Mouse (Mus musculus) thymus, postnatal 25 days (tissue): Measurements from ENCODE around the gene Ttn.
"Not testable (repeated sequence)": the region's sequence is repeated elsewhere in the genome, so short reads cannot be mapped to it uniquely, and the experiment has no call there.

Source experiments
- DNase-seq: peaks from one replicate; pipeline ENCODE4 v3.0.0; 2022

Gene Ttn

DNA sequence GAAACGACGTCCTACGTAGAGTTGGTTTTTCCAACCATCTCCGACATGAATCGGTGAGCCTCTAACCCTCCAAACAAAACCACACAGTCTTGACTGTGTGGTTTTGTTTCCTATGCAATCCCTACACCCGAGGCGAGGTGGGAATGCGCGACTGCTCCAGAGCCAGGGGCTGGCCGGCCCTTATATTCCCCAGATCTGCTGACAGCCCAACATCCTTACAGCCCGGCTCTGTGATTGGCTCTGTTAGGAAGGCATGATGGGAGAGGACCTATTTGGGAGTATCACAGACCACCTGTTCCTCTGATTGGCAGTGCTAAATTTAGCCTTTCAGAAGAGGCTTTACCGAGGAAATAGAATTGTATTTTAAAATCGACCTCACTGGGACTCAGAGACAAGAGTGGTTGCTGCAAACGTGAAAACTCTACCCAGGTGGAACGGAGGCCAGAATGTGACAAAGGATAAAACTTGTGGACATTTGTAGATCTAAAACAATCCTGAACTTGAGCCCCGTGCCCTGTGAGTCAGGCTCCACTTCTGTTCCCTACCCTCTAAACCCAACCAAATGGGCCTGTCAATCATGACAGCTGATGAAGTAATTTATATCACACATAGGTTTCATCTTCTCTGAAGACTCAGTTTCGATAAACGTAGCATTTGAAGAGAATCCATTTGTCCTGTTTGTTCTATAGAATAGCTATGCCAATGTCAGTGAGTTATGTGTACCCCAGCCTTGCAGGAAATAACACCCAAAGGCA is at the start of gene Ttn:
Ttn (minus strand) TSS at position 157 of the 755 bp plus-strand sequence.
- DNase-seq: no peak

DNA sequence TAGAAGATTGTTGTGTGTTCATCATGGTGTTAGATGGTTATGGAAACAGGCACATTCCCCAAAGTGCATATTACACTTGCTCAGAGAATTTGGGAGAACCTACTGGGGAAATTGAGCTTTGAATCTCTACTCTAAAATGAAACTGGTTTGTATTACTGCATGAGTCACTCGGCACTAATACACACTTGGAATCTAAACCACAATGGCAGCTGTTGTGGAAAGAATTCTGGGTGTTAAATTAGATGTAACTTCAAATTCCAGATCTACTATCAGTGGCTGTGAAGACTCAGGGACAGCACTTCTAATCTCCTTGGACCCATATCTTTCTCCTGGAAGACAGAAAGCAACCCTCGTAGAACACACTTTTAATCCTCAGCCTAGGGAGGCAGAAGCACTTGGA is 38.3 kb upstream of the Ttn start:
- no peak for DNase-seq

DNA sequence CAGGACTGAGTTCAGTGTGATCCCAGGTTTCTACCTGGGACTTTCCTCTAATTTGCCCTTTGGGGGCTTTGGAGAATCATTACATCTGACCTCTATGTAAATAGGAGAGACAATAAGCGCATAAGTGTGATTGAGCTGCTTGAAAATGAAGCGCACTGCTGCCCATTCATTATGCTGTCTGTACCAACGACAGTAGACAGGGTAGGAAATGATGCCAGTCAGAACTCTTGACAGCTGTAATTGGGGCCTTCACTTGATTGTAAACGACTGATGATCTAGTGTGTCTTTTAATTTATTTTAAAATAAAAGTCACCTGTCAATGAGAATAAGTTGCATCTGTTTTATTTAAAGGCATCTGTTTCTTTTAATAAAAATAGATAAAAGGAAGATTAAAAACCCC is 35.4 kb upstream of the Ttn start:
- DNase-seq: no peak

DNA sequence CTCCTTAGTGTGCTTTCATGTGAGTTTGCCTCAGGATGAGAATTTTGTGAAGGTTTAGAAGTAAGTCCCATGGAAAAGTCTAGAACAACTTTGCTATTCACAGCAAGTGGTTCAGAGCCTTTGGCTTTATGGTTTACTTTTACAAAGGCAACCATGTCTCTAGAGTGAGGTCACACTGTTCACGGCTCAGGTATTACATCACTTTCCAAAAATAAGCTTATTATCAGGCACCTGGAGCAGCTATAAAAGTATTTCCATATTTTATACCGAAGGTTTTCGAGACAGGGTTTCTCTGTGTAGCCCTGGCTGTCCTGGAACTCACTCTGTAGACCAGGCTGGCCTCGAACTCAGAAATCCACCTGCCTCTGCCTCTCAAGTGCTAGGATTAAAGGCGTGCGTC is 31.1 kb upstream of the Ttn start:
- not testable (repeated sequence) for DNase-seq

DNA sequence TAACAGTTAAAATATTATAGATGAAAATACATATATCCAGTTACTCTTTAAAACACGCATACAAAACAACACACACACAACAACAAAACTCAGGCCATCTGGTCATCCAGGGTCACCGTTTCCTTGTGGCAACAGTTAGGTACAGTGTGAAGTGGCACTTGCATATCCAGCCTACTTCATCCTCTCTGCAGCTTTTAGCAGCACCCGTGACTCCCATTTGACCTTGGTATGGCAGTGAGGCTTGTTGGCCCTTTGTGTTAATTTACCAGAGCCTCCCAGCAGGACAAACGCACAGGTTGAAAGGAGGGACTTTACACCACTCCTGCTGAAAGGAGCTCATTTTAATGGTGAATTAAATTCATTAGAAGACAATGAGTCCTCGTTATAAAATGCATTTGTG is 29.6 kb upstream of the Ttn start:
- DNase-seq: no peak

DNA sequence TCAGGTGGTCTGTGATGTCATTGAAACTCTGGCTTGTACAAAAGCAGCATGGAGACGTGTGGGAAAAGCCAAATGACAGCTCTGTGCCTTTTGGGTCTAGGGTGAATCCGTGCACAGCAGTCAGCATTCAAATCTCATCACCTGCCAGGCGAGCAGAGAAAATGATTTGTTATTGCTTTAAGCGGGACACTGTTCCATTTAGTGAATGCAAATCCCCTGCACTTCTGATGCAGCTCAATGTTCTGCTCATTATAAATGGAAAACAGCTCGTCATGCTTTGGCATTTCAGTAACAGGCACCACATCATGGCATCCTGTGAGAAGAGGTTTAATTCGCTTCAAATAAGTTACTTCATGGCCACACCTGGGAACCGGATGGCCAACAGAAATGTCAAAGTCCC is 24.7 kb upstream of the Ttn start:
- no peak for DNase-seq

DNA sequence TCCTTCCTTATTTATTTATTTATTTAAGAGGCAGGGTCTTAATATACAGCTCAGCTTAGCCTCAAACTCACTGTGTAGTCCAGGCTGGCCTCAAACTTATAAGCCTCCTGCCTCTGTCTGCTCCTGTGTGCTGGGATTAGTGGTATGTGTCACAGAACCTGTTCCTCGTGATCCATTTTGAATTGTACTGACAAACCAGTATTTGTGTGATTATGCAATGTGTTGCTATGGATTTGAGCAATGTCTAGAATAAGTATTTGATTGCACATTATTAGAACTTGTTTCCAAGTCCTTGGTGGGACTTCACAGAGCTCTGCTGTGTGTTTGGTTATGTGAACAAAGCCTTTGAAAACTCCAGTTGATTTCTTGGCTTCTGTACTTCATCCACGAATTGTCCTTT is 20.8 kb upstream of the Ttn start:
- DNase-seq: no peak

DNA sequence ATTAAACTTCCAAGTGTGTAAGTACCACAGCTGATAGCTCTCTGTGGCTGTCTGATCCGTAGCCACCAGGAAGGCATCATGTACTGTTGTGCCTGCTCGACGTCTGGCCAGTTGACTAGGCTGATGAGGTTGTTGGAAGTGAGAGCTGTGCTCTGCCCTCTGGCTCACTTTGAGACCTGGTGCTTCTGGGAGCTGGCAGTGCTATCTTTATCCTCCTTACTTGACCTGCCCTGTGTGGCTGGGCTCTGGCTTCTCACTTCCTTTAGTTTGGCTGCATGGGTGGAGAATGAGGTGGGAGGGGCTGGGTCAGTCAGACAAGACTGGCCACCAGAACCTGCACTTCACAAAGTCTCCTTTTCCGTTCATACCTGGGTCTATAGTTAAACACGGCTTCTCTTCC is 16.0 kb upstream of the Ttn start:
- no peak for DNase-seq

DNA sequence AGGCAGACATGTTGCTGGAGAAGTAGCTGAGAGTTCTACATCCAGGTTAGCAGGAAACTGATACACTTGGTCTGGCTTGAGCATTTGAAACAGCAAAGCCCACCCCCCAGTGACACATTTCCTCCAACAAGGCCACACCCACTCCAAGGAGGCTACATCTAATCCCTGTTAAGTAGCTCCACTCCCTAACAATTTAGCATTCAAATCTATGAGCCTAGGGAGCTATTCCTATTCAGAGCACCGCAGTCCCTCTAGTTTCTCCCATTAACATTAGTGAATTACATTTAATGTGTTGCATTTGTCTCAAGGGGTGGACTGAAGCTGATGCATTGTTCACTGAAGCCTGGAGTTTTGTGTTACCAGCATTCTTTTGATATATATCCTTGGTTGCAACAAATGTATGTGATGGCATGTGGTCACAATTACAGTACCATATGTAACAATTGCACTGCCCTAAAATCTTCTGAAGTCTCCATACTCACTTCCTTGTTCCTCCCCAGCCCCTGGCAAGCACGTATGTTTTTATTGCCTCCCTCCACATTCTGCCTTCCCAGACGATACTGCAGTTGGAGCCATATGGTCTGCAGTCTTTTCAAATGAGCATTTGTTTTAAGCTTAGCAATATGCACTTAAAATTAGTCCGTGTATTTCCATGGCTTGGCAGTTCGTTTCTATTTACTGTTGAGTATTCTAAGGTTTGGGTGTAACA is 10.3 kb upstream of the Ttn start:
- DNase-seq: no peak

DNA sequence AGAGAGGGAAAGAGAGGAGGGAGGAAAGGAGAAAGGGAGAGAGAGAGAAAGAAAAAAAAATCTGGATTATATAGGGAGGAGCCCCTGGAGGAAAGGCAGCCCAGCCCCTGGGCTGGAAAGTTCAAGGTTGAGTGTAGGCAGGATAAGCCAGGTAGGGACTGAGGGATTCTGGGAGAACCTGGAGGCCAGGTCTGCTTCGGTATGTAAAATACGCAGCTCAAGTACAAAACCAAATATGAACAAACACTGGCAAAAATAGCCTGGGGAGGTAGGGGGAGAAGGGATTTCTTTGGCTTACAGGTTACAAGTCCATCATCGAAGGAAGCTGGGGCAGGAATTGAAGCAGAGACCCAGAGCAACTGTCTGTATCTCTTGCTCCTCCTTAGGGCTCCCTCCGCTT is 5.0 kb upstream of the Ttn start:
- DNase-seq: no peak

DNA sequence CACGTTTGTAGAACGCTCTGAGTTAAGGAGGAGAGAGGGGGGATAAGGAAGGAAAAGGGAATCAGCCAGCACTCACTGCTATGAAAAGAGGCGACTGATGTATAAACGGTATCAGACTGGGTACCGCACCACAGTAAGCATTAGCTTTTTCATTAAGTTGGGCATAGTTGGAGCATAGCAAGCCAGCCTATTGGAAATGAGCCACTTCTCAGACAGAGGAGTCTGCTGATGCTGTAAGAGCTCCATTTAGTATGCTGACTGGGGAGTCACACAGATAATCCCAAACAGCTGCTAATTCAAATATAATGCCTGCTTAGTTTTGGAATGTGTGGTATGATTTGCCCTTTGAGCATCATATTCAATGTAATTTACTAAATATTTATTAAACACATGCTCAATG is 2.0 kb upstream of the Ttn start:
- no peak for DNase-seq

DNA sequence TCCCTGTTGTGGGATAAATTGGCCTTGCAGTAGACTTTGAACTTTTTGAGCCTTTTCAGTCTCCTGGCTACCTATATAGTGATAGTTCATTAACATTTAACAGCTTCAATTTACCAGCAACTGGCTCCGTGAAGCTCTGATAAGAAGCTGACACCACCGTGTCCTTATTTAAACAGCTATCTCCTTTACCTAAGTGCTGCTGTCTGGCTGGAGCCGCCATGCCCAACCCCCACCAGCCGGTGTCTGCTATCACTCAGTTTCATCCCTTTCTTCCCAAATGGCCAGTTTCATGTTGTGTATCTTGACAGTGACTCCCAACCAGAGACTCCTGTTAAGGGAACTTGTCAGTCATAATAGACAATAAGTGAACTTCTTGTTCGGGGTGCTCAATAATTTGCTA is 1.3 kb upstream of the Ttn start:
- no peak for DNase-seq

DNA sequence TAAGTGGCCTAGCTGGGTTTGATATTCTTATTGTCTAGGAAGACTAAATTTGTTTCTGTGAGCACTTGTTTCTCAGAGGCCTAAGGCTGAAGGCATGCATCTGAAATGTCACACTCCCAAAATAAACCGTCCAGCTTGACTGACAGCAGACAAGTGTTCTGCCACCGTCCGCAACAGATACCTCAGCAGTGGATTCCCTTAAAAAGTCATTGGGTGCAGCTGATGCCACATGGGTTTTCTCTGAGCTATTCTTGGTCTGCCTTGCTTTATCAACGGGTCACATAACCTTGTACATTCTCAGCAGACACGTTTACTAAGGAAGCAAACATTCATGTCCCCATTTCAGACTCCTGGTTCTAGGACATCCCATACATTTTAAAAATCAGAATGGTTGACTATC is 630 bp downstream of the Ttn start:
- no peak for DNase-seq

DNA sequence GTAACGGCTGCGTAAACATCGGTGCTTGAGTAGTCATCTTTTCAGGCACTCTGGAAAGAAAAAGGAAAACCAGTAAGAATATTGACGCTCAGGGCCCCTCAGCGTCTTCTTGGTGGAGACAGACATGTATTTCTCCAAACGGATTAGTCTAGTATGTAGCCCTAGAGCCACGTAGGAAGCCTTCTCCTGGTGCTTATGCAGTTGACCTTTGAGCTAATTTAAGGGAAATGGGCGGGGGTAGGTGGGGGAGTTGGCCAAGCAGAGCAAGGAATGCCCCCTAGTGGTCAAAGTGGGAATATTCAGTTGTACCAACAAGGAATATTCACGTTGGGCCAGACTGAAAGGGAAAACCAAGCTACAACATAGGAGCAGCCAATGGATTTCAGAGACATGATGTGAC is 2.2 kb downstream of the Ttn start:
- DNase-seq: peak; percentile 6

DNA sequence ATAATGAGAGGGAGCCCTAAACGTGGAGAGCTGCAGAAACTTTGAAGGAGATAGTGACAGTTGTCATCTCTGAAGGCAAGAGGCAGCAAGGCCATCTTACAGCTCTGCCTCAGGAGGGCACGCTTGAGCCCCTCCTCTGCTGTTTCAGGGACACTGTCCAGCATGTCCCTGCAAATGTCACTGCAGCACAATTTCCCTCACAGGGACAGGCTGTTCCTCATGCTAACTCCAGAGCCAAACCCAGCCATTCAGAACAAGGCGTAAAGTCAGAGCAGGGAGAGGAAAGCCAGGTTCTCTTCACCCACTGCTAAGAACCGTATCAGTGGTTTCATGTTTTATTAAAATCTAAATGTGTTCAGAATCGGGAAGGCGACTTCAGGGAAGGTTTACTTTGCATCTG is 4.7 kb downstream of the Ttn start:
- DNase-seq: no peak

DNA sequence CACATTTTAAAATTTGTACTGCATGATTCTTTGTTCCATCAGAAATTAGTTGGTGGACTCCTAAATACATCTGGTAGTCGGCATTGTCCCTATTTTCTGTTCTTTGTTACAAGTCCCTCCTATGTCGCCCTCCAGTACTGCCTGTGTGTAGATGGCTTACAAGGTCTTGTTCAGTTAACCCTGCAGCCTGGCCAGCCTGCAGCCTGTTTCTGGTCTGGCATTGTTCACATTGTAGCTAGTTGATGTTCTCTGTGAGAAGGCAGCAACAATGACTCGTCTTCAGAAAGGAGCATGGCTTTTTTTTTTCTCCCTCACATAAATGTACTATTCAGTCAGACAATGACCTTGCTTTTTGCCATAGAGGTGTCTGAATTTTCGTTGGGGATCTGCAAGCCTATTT is 10.3 kb downstream of the Ttn start:
- DNase-seq: no peak

DNA sequence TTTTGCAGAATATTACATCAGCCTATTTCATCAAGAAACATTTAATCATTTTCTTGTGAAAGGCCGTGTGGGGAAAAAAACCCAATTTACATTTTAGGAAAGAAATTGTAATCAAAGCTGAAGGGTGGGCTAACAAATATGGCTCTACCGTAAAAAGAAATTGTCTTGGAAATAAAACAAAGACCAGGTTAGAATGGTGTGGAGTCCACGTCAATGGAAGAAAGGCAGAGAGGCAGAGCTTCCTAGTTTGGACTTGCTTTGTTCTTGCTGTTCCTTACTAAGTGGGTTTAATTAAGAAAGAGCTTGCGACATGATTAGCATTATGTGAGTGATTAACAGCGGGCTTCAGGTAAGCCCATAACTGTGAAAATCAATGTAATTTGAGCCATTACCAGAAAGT is 11.3 kb downstream of the Ttn start:
- DNase-seq: no peak

DNA sequence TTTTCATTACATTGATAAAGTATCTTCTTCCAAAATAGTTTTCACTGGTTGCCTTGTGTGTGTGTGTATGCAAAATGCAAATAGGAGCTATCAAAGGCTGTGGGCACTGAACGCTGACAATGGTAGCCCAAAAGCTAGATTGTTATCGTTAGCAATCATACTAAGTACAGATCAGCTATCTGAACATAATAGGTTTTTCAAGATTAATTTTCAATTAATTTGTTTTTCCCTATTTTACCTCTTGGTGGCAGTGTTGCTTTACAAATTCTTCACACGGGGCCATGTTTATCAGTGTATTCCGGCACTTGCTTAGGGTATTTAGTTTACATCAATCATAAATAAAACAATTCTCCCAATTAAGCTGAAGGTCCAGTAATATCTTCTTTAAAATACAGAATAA is 11.7 kb downstream of the Ttn start:
- DNase-seq: no peak

DNA sequence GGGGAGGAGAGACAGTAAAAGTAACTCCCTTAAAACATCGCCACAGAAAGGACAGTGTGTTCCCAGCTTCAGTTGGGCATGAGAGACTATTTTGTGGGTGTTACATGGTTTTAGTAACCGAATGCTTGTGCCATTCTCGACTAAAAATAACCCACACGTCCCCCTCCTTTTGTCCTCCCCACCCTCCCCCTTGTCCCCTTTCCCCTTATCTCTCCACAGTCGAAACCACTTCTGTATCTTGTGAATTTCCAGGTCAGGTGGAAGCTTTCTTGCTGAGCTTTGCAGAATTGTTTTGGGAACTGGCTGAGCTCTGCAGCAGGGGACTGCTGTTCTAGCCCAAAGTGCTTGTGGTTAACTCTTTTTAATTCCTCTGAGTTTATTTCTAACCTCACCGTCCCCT is 12.1 kb downstream of the Ttn start:
- DNase-seq: no peak

DNA sequence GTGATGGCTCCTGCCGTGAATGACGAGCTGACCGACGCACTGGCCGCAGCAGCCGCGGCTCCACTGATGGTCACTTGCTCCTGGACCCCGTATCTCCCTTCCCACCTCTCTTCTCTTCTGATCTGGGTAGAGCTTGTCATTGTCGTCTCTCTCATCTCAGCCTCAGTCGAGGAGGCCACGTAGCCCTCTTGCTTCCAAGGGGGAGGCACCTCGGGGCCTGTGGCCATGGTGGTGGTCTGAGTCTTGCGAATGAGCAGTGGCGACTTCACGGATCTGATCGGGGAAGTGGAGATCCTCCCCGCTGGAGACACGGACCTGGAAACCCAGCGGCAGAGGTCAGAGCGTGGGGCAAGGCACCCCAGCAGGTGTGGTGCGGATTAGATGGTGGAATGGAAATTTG is 12.7 kb downstream of the Ttn start:
- DNase-seq: no peak

DNA sequence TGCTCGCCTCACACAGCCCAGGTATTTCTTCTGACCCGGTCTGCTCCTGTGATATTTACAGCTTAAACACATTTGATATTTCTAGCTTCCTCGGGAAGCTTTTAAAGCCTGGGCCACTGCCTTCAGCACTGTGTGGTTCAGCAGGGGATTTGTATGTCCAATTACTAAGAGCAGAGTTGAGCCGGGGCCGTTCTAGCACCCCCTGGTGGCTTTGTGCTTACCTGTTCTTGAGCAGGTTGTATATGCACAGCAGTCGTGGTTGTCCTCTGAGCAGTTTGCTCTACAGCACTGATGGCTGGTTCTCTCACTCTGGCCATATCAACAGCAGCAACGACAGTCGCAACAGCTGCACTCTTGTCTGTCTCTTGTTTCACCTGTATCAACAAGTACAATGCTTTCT is 13.4 kb downstream of the Ttn start:
- peak; percentile 44 for DNase-seq

DNA sequence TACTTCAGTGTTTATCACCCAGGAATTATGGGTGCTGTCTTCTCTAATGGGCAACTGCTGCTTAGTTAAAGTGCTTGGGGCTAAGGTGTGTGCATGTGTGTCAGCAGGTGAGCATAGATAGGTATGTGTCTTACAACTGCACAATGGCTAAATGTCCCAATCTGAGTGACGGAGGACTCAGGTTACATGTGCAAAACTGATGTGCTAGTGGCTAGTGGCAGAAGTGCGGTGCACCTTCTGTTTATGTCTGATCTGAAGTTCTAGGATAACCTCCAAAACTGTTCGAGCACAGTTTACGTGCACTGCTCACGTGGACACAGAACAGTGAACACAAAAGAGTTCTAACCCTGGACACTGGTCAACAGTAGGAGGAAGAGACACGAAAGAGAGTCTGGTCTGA is 15.8 kb downstream of the Ttn start:
- DNase-seq: no peak

DNA sequence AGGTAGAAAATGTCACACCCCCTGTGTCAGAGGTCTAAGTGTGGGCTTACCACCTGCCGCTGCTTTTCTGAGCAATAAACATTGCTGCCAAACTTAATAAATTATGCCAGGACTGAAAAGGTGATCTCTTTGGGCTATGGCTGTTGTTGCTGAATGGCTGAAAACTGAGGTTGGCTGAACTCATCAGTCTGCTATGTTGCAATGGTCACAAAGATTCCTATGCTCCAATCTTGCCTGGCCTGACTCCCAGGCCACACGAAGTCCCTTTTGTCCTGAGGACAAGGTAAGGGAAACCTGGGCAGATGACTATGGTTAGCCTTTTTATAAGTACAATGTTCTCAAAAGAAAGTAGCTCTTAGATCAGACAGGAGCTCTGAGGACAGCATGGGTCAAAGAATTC is 16.3 kb downstream of the Ttn start:
- no peak for DNase-seq

DNA sequence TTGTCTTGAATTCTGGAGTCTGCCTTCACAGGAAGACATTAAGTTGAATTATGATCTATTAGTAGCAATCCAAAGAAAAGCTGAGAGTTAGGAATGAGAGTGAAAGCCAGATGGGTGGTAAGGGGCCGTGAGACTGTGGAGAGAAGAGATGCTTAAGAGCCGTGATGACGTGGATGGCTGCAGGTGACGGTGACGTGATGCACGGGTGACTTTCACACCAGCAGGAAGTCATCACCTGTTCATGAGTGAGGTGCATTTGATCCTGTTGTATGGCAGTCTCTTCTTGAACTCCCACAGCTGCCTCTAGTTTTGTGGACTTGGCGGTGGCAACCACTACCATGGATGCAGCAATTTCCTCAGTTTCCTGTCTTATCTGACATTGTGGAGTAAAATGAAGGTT is 16.8 kb downstream of the Ttn start:
- DNase-seq: no peak

DNA sequence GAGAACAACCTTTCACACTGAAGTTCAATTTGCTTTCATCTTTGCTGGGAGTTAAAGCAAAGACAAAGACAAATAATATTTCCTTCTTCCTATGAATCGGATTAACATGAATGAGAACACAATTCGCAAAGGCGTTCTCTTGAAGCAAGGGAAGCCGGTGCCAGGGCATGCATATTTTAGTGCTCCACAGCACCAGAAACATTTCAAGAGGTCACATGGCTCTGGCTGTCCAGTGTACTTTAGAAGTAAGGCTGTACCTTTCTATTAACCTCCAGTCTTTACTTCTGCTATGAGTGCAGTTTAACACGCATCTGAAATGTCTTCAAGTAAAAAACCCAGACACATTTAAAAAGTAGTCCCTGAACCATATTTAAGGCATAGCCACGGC is 20.3 kb downstream of the Ttn start:
- no peak for DNase-seq
